Mouse (Mus musculus) spleen, embryonic (tissue): Measurements from ENCODE around the gene Gm20777.
"Not testable (repeated sequence)": the region's sequence is repeated elsewhere in the genome, so short reads cannot be mapped to it uniquely, and the experiment has no call there.

Source experiments
- CTCF ChIA-PET: fragments of 350-600 bp; sonication (Branson Sonifier 250); formaldehyde crosslinking; loops from one replicate; lab custom pipeline; 2022; lab: Charles Lee

The Gm20777 gene

GRCm38 (mm10) chrY:10752350-10752749 is at the start of gene Gm20777:
Gm20777 (minus strand) TSS chrY:10752450.
- CTCF ChIA-PET: not testable (repeated sequence)

- CTCF ChIA-PET: not testable (repeated sequence)
These were observed 42.7 kb downstream of the Gm20777 start for GRCm38 (mm10) chrY:10709551-10709950.

- CTCF ChIA-PET: not testable (repeated sequence)
These were observed 43.5 kb downstream of the Gm20777 start for GRCm38 (mm10) chrY:10708761-10709160.

GRCm38 (mm10) chrY:10708226-10708625 is 44.0 kb downstream of the Gm20777 start:
- CTCF ChIA-PET: not testable (repeated sequence)

- CTCF ChIA-PET: not testable (repeated sequence)
These were observed 45.6 kb downstream of the Gm20777 start for GRCm38 (mm10) chrY:10706686-10707085.
